Mouse (Mus musculus) small intestine, adult 2 months (tissue): ENCODE data around the gene Vamp4.

Experiments
- CTCF ChIP-seq: fragments of 200-500 bp; IDR thresholded peaks from 2 replicates; pipeline ENCODE4 v1.5.1; 2012; ENCODE audit warnings: low read depth, mild to moderate bottlenecking, control low read depth, inconsistent platforms, low read length, moderate library complexity, mixed read lengths; ENCODE audit not compliant: insufficient replicate concordance, insufficient read length; ENCODE audit errors: extremely low read depth
- POLR2A ChIP-seq: fragments of 200-500 bp; IDR thresholded peaks from 2 replicates; pipeline ENCODE4 v1.6.1; 2012; ENCODE audit warnings: low read depth, mild to moderate bottlenecking, control low read depth, inconsistent platforms, low read length, moderate library complexity

DNA sequence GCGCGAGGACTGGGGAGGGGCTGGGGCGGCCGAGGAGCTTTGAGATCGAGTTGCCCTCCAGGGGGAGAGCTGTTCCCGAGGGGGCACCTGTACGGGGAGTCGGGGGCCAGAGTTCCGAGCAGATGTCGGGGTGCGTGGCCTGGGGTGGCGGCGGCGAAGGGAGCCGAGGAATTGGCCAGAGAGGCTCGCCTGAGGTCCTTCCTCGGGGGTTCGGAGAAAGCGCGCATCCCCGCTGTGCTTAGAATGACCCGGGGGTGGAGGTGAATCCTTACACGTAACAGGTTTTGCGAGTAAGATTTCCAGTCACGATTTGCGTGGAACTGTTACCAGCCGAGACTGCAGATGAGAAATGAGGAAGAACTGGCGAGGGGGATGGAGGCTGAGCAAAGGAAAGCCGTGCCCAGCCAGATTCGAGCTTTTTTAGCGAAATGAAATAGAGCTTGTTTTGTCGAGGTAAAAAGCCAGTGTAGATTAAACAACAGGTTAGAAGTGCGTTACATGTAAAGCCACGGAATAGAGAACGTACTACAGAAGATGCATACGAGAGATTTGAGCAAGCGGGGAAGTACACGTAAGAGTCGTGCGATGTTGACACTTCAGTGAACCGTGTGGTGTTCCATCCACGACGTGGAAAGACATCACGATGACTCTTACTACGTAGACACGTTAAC lies 751 bp downstream of the Vamp4 start:
- TF ChIP-seq CTCF, result no peak
- TF ChIP-seq POLR2A, result no peak
